Mouse (Mus musculus): ENCODE measurements around the gene Nrp2. TPM values are rescaled to one million over a fixed set of nuclear protein-coding genes. Genes with fewer than 3 reads are reported as not detected.

Nrp2 gene
- polyA plus RNA-seq, 1 experiment from 2014 or later = 29.3 TPM

GRCm38 (mm10) chr1:62682456-62683385 lies 20.4 kb upstream of the Nrp2 start:
- peak; percentile 45 for DNase-seq (ENCODE audit: low spot score)

DNA sequence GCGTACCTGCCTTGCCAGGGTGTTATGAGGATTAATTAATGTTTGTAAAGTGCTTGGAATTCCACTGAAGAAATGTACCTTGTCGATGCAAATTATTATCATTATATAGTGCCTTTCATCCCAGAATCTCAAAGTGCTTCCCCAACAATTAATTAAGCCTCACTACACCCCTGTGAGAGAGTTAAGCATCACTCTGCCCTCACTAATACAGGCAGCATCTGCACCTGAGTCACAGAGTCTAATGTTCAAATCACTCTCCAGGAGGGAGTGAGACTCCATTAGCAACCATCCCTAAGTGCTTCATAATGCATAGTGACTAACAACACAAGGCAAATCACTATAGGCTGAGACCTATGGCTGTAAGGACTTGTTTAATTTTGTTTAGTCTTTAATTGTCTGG lies 19.6 kb upstream of the Nrp2 start:
- Histone ChIP-seq H3K27ac (ENCODE audit: low read depth, low read length) (no peak overlapping the region), H3K9ac (ENCODE audit: low read depth, low read length) (no peak overlapping the region), H3K4me2 (replicated peaks; ENCODE audit: low read depth, low read length) (no peak overlapping the region), H3K4me3 (ENCODE audit: low read depth, low read length) (no peak overlapping the region), H3K4me1 (replicated peaks; ENCODE audit: control insufficient read depth, insufficient read depth, low read length) (0 out of 2 replicates have a peak, but pooled peaks cover 2% of the 10 kb centered on the region), H3K9me3 (ENCODE audit: control insufficient read depth, low read length) (no peaks in the 10 kb centered on the region), H3K36me3 (ENCODE audit: control insufficient read depth, insufficient read depth, low read length) (no peaks in the 10 kb centered on the region), H3K27me3 (ENCODE audit: control insufficient read depth, insufficient read depth, low read length) (no peaks in the 10 kb centered on the region)
- DNase-seq (ENCODE audit: low spot score) (no peak), ATAC-seq (ENCODE audit: low FRiP score) (peak; percentile 61; the same call in 1 of the 2 replicates)
- WGBS = 93% methylated on average over 2 of the region's 2 CpGs

More at GRCm38 (mm10) chr1:62682456-62683385, 20.4 kb upstream of the Nrp2 start:
- H3K9me3 ChIP-seq (ENCODE audit: control insufficient read depth, low read length) = peaks cover under 1% of the 10 kb centered on the region; the same call in 1 of the 2 replicates
- peak overlapping the region; percentile 63 for H3K27ac ChIP-seq (ENCODE audit: low read depth, low read length)
- peak overlapping the region; percentile 18 for H3K4me2 ChIP-seq (replicated peaks; ENCODE audit: low read depth, low read length)
- H3K4me3 ChIP-seq (ENCODE audit: low read depth, low read length) = no peak overlapping the region
- no peaks in the 10 kb centered on the region for H3K36me3 ChIP-seq (ENCODE audit: control insufficient read depth, insufficient read depth, low read length)
- H3K4me1 ChIP-seq (replicated peaks; ENCODE audit: control insufficient read depth, insufficient read depth, low read length) = 0 out of 2 replicates have a peak, but pooled peaks cover 2% of the 10 kb centered on the region
- no peaks in the 10 kb centered on the region for H3K27me3 ChIP-seq (ENCODE audit: control insufficient read depth, insufficient read depth, low read length)
- H3K9ac ChIP-seq (ENCODE audit: low read depth, low read length) = no peak overlapping the region
- peak; percentile 78 for ATAC-seq (ENCODE audit: low FRiP score)
- 43% methylated on average over 21 of the region's 21 CpGs for WGBS

GRCm38 (mm10) chr1:62687511-62687910 lies 15.6 kb upstream of the Nrp2 start:
- no peaks in the 10 kb centered on the region for H3K9me3 ChIP-seq (ENCODE audit: control insufficient read depth, low read length)
- H3K27ac ChIP-seq (ENCODE audit: low read depth, low read length) = no peak overlapping the region
- H3K4me3 ChIP-seq (ENCODE audit: low read depth, low read length) = no peak overlapping the region
- no peaks in the 10 kb centered on the region for H3K27me3 ChIP-seq (ENCODE audit: control insufficient read depth, insufficient read depth, low read length)
- no peaks in the 10 kb centered on the region for H3K36me3 ChIP-seq (ENCODE audit: control insufficient read depth, insufficient read depth, low read length)
- H3K4me1 ChIP-seq (replicated peaks; ENCODE audit: control insufficient read depth, insufficient read depth, low read length) = 0 out of 2 replicates have a peak, but pooled peaks cover 2% of the 10 kb centered on the region
- no peak for ATAC-seq (ENCODE audit: low FRiP score)
- H3K4me2 ChIP-seq (replicated peaks; ENCODE audit: low read depth, low read length) = no peak overlapping the region
- WGBS = 89% methylated on average over 8 of the region's 8 CpGs
- no peak overlapping the region for H3K9ac ChIP-seq (ENCODE audit: low read depth, low read length)
- DNase-seq (ENCODE audit: low spot score) = no peak

- WGBS = 93% methylated on average over 6 of the region's 6 CpGs
Measured at GRCm38 (mm10) chr1:62691175-62691574, 11.9 kb upstream of the Nrp2 start.

DNA sequence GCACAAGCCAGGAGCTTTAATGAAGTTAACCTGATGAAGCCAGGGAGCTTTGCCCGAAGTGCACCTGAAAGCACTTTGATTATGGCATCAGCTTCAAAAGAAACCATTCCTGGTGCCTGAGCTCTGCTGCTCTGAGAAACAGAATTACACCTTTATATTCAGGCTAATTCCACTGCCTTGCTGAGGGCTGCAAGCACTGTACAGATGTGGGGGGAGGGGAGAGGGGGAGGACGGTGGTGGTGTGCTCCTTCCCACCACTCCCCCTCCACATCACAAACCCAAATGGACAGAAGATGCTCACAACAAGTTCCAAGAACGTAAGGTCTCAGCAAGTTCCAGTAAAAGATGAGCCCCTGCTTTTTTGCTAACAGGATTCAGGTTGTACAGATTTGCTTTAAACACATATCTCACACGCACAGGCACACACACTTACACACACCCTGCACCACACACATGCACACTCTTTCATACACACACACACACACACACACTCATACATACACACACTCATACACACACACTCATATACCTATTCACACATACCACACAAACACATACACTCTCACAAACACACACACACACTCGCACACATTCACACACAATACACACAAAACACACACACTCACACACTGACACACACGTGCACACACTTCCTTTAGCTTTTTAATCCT lies 6.6 kb upstream of the Nrp2 start:
- Histone ChIP-seq H3K4me3 (ENCODE audit: low read depth, low read length) (no peak overlapping the region), H3K9me3 (ENCODE audit: control insufficient read depth, low read length) (no peaks in the 10 kb centered on the region), H3K4me1 (replicated peaks; ENCODE audit: control insufficient read depth, insufficient read depth, low read length) (no peaks in the 10 kb centered on the region), H3K27ac (ENCODE audit: low read depth, low read length) (no peak overlapping the region), H3K27me3 (ENCODE audit: control insufficient read depth, insufficient read depth, low read length) (no peaks in the 10 kb centered on the region), H3K4me2 (replicated peaks; ENCODE audit: low read depth, low read length) (no peak overlapping the region), H3K36me3 (ENCODE audit: control insufficient read depth, insufficient read depth, low read length) (no peaks in the 10 kb centered on the region), H3K9ac (ENCODE audit: low read depth, low read length) (no peak overlapping the region)
- no peak for ATAC-seq (ENCODE audit: low FRiP score)
- no peak for DNase-seq (ENCODE audit: low spot score)
- WGBS = 71% methylated on average over 6 of the region's 6 CpGs

More at GRCm38 (mm10) chr1:62691175-62691574, 11.9 kb upstream of the Nrp2 start:
- Histone ChIP-seq H3K4me2 (replicated peaks; ENCODE audit: low read depth, low read length) (no peak overlapping the region), H3K27ac (ENCODE audit: low read depth, low read length) (no peak overlapping the region), H3K9ac (ENCODE audit: low read depth, low read length) (no peak overlapping the region), H3K27me3 (ENCODE audit: control insufficient read depth, insufficient read depth, low read length) (no peaks in the 10 kb centered on the region), H3K4me1 (replicated peaks; ENCODE audit: control insufficient read depth, insufficient read depth, low read length) (no peaks in the 10 kb centered on the region), H3K4me3 (ENCODE audit: low read depth, low read length) (no peak overlapping the region), H3K9me3 (ENCODE audit: control insufficient read depth, low read length) (no peaks in the 10 kb centered on the region), H3K36me3 (ENCODE audit: control insufficient read depth, insufficient read depth, low read length) (no peaks in the 10 kb centered on the region)
- DNase-seq (ENCODE audit: low spot score) (no peak), ATAC-seq (ENCODE audit: low FRiP score) (no peak)

- Histone ChIP-seq H3K27ac (ENCODE audit: low read depth, low read length) (no peak overlapping the region), H3K36me3 (ENCODE audit: control insufficient read depth, insufficient read depth, low read length) (no peaks in the 10 kb centered on the region), H3K4me1 (replicated peaks; ENCODE audit: control insufficient read depth, insufficient read depth, low read length) (no peaks in the 10 kb centered on the region), H3K9me3 (ENCODE audit: control insufficient read depth, low read length) (no peaks in the 10 kb centered on the region), H3K27me3 (ENCODE audit: control insufficient read depth, insufficient read depth, low read length) (no peaks in the 10 kb centered on the region; the same call in 1 of the 2 replicates), H3K4me2 (replicated peaks; ENCODE audit: low read depth, low read length) (no peak overlapping the region), H3K9ac (ENCODE audit: low read depth, low read length) (no peak overlapping the region), H3K4me3 (ENCODE audit: low read depth, low read length) (no peak overlapping the region)
- DNase-seq (ENCODE audit: low spot score) (peak; percentile 65), ATAC-seq (ENCODE audit: low FRiP score) (no peak)
- 29% methylated on average over 9 of the region's 9 CpGs for WGBS
Measured at GRCm38 (mm10) chr1:62696983-62697341, 6.1 kb upstream of the Nrp2 start.

- Histone ChIP-seq H3K36me3 (ENCODE audit: control insufficient read depth, insufficient read depth, low read length) (no peaks in the 10 kb centered on the region), H3K4me1 (replicated peaks; ENCODE audit: control insufficient read depth, insufficient read depth, low read length) (no peaks in the 10 kb centered on the region), H3K27me3 (ENCODE audit: control insufficient read depth, insufficient read depth, low read length) (peaks cover 4% of the 10 kb centered on the region), H3K4me2 (replicated peaks; ENCODE audit: low read depth, low read length) (no peak overlapping the region), H3K9ac (ENCODE audit: low read depth, low read length) (no peak overlapping the region), H3K4me3 (ENCODE audit: low read depth, low read length) (no peak overlapping the region), H3K27ac (ENCODE audit: low read depth, low read length) (no peak overlapping the region), H3K9me3 (ENCODE audit: control insufficient read depth, low read length) (no peaks in the 10 kb centered on the region)
- ATAC-seq (ENCODE audit: low FRiP score) (no peak), DNase-seq (ENCODE audit: low spot score) (no peak)
- 55% methylated on average over 3 of the region's 3 CpGs for WGBS
Measured at GRCm38 (mm10) chr1:62697353-62697752, 5.7 kb upstream of the Nrp2 start.

DNA sequence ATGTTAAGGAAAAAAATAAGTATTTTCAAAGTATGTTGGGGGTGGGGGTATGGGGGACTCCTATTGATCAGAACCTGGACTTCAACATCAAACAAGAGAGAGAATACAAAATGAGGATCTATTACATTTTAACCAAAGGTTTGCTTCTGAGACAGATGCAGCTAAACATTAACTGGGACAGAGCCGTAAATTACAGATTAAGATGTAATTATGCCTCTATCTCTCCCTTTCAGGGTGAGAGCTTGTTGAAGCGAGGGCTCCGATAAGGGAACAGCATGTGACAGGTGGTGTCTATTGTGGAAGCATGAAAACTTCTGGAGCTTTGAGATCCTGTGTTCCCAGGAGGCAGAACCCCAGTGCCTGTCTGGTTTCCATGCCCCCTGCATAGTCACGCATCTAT lies 3.3 kb upstream of the Nrp2 start:
- ATAC-seq (ENCODE audit: low FRiP score) (no peak), DNase-seq (ENCODE audit: low spot score) (no peak)
- Histone ChIP-seq H3K36me3 (ENCODE audit: control insufficient read depth, insufficient read depth, low read length) (no peaks in the 10 kb centered on the region), H3K4me3 (ENCODE audit: low read depth, low read length) (no peak overlapping the region), H3K9me3 (ENCODE audit: control insufficient read depth, low read length) (no peaks in the 10 kb centered on the region), H3K27ac (ENCODE audit: low read depth, low read length) (no peak overlapping the region), H3K4me2 (replicated peaks; ENCODE audit: low read depth, low read length) (no peak overlapping the region), H3K9ac (ENCODE audit: low read depth, low read length) (no peak overlapping the region), H3K27me3 (ENCODE audit: control insufficient read depth, insufficient read depth, low read length) (peaks cover 5% of the 10 kb centered on the region), H3K4me1 (replicated peaks; ENCODE audit: control insufficient read depth, insufficient read depth, low read length) (0 out of 2 replicates have a peak, but pooled peaks cover 2% of the 10 kb centered on the region)
- 57% methylated on average over 4 of the region's 4 CpGs for WGBS
